Mouse (Mus musculus) thymus, adult 2 months (tissue): ENCODE data around the gene Wdr1.

Experiments
- CTCF ChIP-seq: fragments of 200-500 bp; IDR thresholded peaks from 2 replicates; pipeline ENCODE4 v1.5.1; 2012; ENCODE audit warnings: mild to moderate bottlenecking, control low read depth, low read length, moderate library complexity, borderline replicate concordance; ENCODE audit not compliant: control insufficient read depth, poor library complexity, insufficient read depth; ENCODE audit errors: extremely low read depth
- POLR2A ChIP-seq: fragments of 200-500 bp; IDR thresholded peaks from 2 replicates; pipeline ENCODE4 v1.6.1; 2012; ENCODE audit warnings: mild to moderate bottlenecking, low read length, control low read depth, moderate library complexity; ENCODE audit not compliant: control insufficient read depth, poor library complexity, insufficient read depth; ENCODE audit errors: extremely low read depth

DNA sequence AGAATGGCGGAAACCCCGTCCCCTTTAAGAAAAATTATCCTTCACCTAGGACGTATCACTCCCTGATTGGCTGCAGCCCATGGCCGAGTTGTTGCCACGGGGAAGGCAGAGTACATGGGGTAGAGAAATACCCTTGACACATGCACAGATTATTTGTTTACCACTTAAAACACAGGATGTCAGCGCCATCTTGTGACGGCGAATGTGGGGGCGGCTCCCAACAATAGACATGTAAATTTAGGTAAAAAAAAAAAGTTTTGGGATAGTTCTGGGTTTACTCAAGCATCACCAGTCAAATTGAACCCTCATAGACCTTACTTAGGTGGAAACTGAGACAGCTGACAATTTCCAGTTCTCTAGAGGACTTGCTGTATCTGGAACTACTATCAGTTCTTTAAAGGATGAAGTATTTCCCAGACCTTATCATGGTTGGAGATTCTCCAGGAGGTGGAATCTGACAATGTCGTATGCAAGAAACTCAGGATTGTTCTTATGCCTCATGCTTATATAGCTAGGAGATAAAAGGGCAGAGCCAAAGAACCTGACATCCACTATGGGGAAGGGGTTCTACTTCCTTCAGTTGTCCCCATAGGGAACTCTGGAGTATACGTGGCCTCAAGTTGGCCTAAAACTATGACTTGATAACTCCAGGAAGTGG is 35.8 kb upstream of the Wdr1 start:
- TF ChIP-seq POLR2A = no peak
- no peak for TF ChIP-seq CTCF
